Mouse (Mus musculus): ENCODE data around the gene Celf5.

The Celf5 gene

GRCm38 (mm10) chr10:81498316-81499249 is 16.1 kb upstream of the Celf5 start:
- no peak for DNase-seq (ENCODE audit: low read depth, low spot score)

GRCm38 (mm10) chr10:81497401-81498270 is 15.1 kb upstream of the Celf5 start:
- DNase-seq (ENCODE audit: low read depth, low spot score) = no peak

- no peak for DNase-seq (ENCODE audit: low read depth, low spot score)
Measured at GRCm38 (mm10) chr10:81496969-81497368, 14.5 kb upstream of the Celf5 start.

- DNase-seq (ENCODE audit: low read depth, low spot score) = peak; percentile 95
Measured at GRCm38 (mm10) chr10:81496264-81496901, 13.9 kb upstream of the Celf5 start, which contains the start of gene Ncln. Gene Ncln, minus strand, starts transcription at chr10:81496392.

- DNase-seq (ENCODE audit: low read depth, low spot score) = no peak
Measured at GRCm38 (mm10) chr10:81495616-81496263, 13.2 kb upstream of the Celf5 start.

- DNase-seq (ENCODE audit: low read depth, low spot score) = no peak
Measured at GRCm38 (mm10) chr10:81495151-81495550, 12.6 kb upstream of the Celf5 start.

GRCm38 (mm10) chr10:81494260-81495041 is 11.9 kb upstream of the Celf5 start:
- DNase-seq (ENCODE audit: low read depth, low spot score) = no peak

GRCm38 (mm10) chr10:81493601-81494220 is 11.2 kb upstream of the Celf5 start:
- DNase-seq (ENCODE audit: low read depth, low spot score) = no peak

GRCm38 (mm10) chr10:81492606-81493240 is 10.2 kb upstream of the Celf5 start:
- DNase-seq (ENCODE audit: low read depth, low spot score) = no peak

GRCm38 (mm10) chr10:81491018-81491417 is 8.5 kb upstream of the Celf5 start:
- DNase-seq (ENCODE audit: low read depth, low spot score) = no peak

- no peak for DNase-seq (ENCODE audit: low read depth, low spot score)
Measured at GRCm38 (mm10) chr10:81489941-81490340, 7.4 kb upstream of the Celf5 start.

- DNase-seq (ENCODE audit: low read depth, low spot score) = no peak
Measured at GRCm38 (mm10) chr10:81488081-81488480, 5.6 kb upstream of the Celf5 start.

- DNase-seq (ENCODE audit: low read depth, low spot score) = no peak
Measured at GRCm38 (mm10) chr10:81486496-81486895, 4.0 kb upstream of the Celf5 start.

- no peak for DNase-seq (ENCODE audit: low read depth, low spot score)
Measured at GRCm38 (mm10) chr10:81485479-81486018, 3.0 kb upstream of the Celf5 start.

GRCm38 (mm10) chr10:81485060-81485449 is 2.5 kb upstream of the Celf5 start:
- DNase-seq (ENCODE audit: low read depth, low spot score) = no peak

GRCm38 (mm10) chr10:81484441-81485059 is 2.0 kb upstream of the Celf5 start:
- DNase-seq (ENCODE audit: low read depth, low spot score) = no peak

GRCm38 (mm10) chr10:81483983-81484382 is 1.5 kb upstream of the Celf5 start:
- no peak for DNase-seq (ENCODE audit: low read depth, low spot score)

GRCm38 (mm10) chr10:81481605-81482532 is 640 bp downstream of the Celf5 start:
- DNase-seq (ENCODE audit: low read depth, low spot score) = no peak
